In genomic region chr4:149220481-149220880, GRCm38 (mm10) we compare ENCODE assay signal across 12 mouse cellular contexts. TPM values are rescaled to one million over a fixed set of nuclear protein-coding genes. Genes with fewer than 3 reads are reported as not detected.
DNase-seq lines count a peak whose midpoint lies in the region; ATAC-seq and TF ChIP-seq lines count a peak whose summit lies in the region.
"Had no signal": no experiment of that assay in that cellular context is flagged by ENCODE, and none has a peak within 500 bp of the region (broad histone marks: within the 10 kb centered on the region; RNA-seq: fewer than 3 reads in every experiment).

No protein-coding gene starts in this region.

- H3K27me3 ChIP-seq in cerebellum, adult 2 months (ENCODE audit: control insufficient read depth, insufficient read depth, low read length): no peaks in the 10 kb centered on the region
- no peaks in the 10 kb centered on the region for H3K27me3 ChIP-seq in forebrain, embryonic 12.5 days
- H3K27me3 ChIP-seq in midbrain, embryonic 11.5 days (ENCODE audit: control insufficient read depth, insufficient read depth, low read length): no peaks in the 10 kb centered on the region
- H3K27me3 ChIP-seq: embryonic facial prominence, embryonic 12.5 days; stomach, embryonic 15.5 days had no signal

- 20% methylated on average over 17 of the region's 17 CpGs for WGBS in cerebellum, adult 2 months
- WGBS in forebrain, embryonic 12.5 days: 32% methylated on average over 17 of the region's 17 CpGs
- 63% methylated on average over 17 of the region's 17 CpGs for whole genome bisulfite sequencing in midbrain, embryonic 11.5 days

- 0 out of 2 replicates have a peak, but pooled peaks cover 2% of the 10 kb centered on the region for H3K9me3 ChIP-seq in forebrain, embryonic 12.5 days
- H3K9me3 ChIP-seq in midbrain, embryonic 11.5 days (ENCODE audit: control insufficient read depth, low read length): no peaks in the 10 kb centered on the region; the same call in 1 of the 2 replicates
- H3K9me3 ChIP-seq: stomach, embryonic 15.5 days had no signal

- peak; percentile 23 to 53 for DNase-seq in cerebellum, adult 2 months
- DNase-seq in cerebellum, adult 9-11 months: no peak
- peak; percentile 13 to 23 for DNase-seq in cerebellum, postnatal 10 days
- DNase-seq in midbrain, embryonic 11.5 days (ENCODE audit: low spot score, missing footprints): no peak
- DNase-seq in right cerebral cortex, postnatal 4 days: no peak
- DNase-seq in gastrocnemius, adult 8-10 months (ENCODE audit: low spot score in 2 of 2): no peak
- DNase-seq in left cerebral cortex, postnatal 4 days: no peak
- DNase-seq: adrenal gland, postnatal 25 days had no signal

- H3K36me3 ChIP-seq in forebrain, embryonic 12.5 days (replicated peaks): peaks cover 83% of the 10 kb centered on the region
- H3K36me3 ChIP-seq in midbrain, embryonic 11.5 days (ENCODE audit: control insufficient read depth, insufficient read depth, low read length): peaks cover 30% of the 10 kb centered on the region

- peak overlapping the region; percentile 11; the same call in 1 of the 2 replicates for H3K4me2 ChIP-seq in forebrain, embryonic 12.5 days
- H3K4me2 ChIP-seq in midbrain, embryonic 11.5 days: no peak overlapping the region
- H3K4me2 ChIP-seq: embryonic facial prominence, embryonic 12.5 days; stomach, embryonic 15.5 days had no signal

- H3K4me1 ChIP-seq in cerebellum, adult 2 months (ENCODE audit: control insufficient read depth, insufficient read depth, low read length): peaks cover 15% of the 10 kb centered on the region
- H3K4me1 ChIP-seq in forebrain, embryonic 12.5 days: peaks cover 21% of the 10 kb centered on the region
- peaks cover 4% of the 10 kb centered on the region for H3K4me1 ChIP-seq in midbrain, embryonic 11.5 days (ENCODE audit: control insufficient read depth, insufficient read depth, low read length)

- H3K27ac ChIP-seq in cerebellum, adult 2 months (ENCODE audit: insufficient read depth, low read length): peak overlapping the region; percentile 44
- peak overlapping the region; percentile 73 for H3K27ac ChIP-seq in forebrain, embryonic 12.5 days
- peak overlapping the region; percentile 35; the same call in 1 of the 2 replicates for H3K27ac ChIP-seq in midbrain, embryonic 11.5 days (ENCODE audit: low read depth, low read length)
- H3K27ac ChIP-seq: embryonic facial prominence, embryonic 12.5 days; macrophage; stomach, embryonic 15.5 days had no signal

- no peak for TF ChIP-seq POLR2A in cerebellum, adult 2 months (IDR thresholded peaks at IDR 0.05; ENCODE audit: borderline replicate concordance, insufficient read depth, low read length)

- TF ChIP-seq CTCF in cerebellum, adult 2 months (IDR thresholded peaks at IDR 0.05; ENCODE audit: borderline replicate concordance, insufficient read depth, low read depth, low read length): no peak

- intact Hi-C loops in left cerebral cortex, postnatal 4 days (cut with DNase I): no loop called here

- ATAC-seq in forebrain, embryonic 12.5 days (ENCODE audit: low FRiP score): peak; percentile 36; the same call in 1 of the 2 replicates
- ATAC-seq in midbrain, embryonic 11.5 days (ENCODE audit: low FRiP score): no peak

- 0 out of 2 replicates have a peak overlapping the region, but pooled peaks have one; percentile 13 for H3K9ac ChIP-seq in forebrain, embryonic 12.5 days
- no peak overlapping the region for H3K9ac ChIP-seq in midbrain, embryonic 11.5 days (ENCODE audit: low read length)
- H3K9ac ChIP-seq: embryonic facial prominence, embryonic 12.5 days; stomach, embryonic 15.5 days had no signal

- no peak overlapping the region for H3K4me3 ChIP-seq in cerebellum, adult 2 months (replicated peaks; ENCODE audit: insufficient read depth, low read depth, low read length)
- H3K4me3 ChIP-seq in forebrain, embryonic 12.5 days (replicated peaks): no peak overlapping the region
- H3K4me3 ChIP-seq in midbrain, embryonic 11.5 days (ENCODE audit: low read depth, low read length): no peak overlapping the region
- H3K4me3 ChIP-seq: embryonic facial prominence, embryonic 12.5 days; stomach, embryonic 15.5 days had no signal

RNA-seq across cellular contexts. Expression of gene Pgd, which starts 53.9 kb away (rescaled TPM):
- 52.3 and 53.3 TPM in 2 replicates for polyA plus RNA-seq in cerebellum, adult 2 months (2012; rRNA removed)
- polyA plus RNA-seq in forebrain, embryonic 12.5 days (2016; fragmentation: Nextera tagmentation; extraction: Ambion mirVana): 110 and 118 TPM in 2 replicates
- 47.4 and 50.7 TPM in 2 replicates for polyA plus RNA-seq in midbrain, embryonic 11.5 days (2014; fragmentation: Nextera tagmentation; extraction: Ambion mirVana)
- 10 to 100 TPM; 12.3 to 18.6 (median 15.7) TPM for total RNA-seq in gastrocnemius, adult 8-10 months (2022)
- 10 to 100 TPM; 64.6 to 64.7 TPM for total RNA-seq in left cerebral cortex, postnatal 4 days (2021)

Comparison
In these comparisons a context has a peak if more than half of its experiments do, and no peak if none do; other contexts are left out.
1. DNase-seq: peak in cerebellum, adult 2 months (2 of 2) and cerebellum, postnatal 10 days (2 of 2); none in cerebellum, adult 9-11 months (single experiment), midbrain, embryonic 11.5 days (single experiment), right cerebral cortex, postnatal 4 days (single experiment), gastrocnemius, adult 8-10 months (0 of 2) and left cerebral cortex, postnatal 4 days (single experiment).
2. Peak in every context shown above with its lines, with median percentiles within 50 percentile points of each other: H3K27ac ChIP-seq.